Mouse (Mus musculus): ENCODE measurements around the gene Erc2. TPM values are rescaled to one million over a fixed set of nuclear protein-coding genes. Genes with fewer than 3 reads are reported as not detected.

Gene Erc2
- polyA plus RNA-seq, 1 experiment from 2014 or later: 69.7 TPM

- no peak overlapping the region for H3K9ac ChIP-seq (replicated peaks)
- no peak overlapping the region for H3K4me2 ChIP-seq (replicated peaks)
- ATAC-seq (replicated peaks): no peak
- H3K4me1 ChIP-seq: no peaks in the 10 kb centered on the region
- H3K9me3 ChIP-seq: no peaks in the 10 kb centered on the region
- H3K27me3 ChIP-seq: no peaks in the 10 kb centered on the region
- no peak overlapping the region for H3K27ac ChIP-seq (replicated peaks)
- no peak overlapping the region for H3K4me3 ChIP-seq
- 74% methylated on average over 3 of the region's 3 CpGs for WGBS
- no peaks in the 10 kb centered on the region for H3K36me3 ChIP-seq
Observed at GRCm38 (mm10) chr14:28457428-28457827, 835.2 kb downstream of the Erc2 start.

GRCm38 (mm10) chr14:28467956-28468355 is 845.7 kb downstream of the Erc2 start:
- WGBS: 12% methylated on average over 5 of the region's 5 CpGs
- H3K4me3 ChIP-seq: no peak overlapping the region
- H3K4me1 ChIP-seq: peaks cover 7% of the 10 kb centered on the region; the same call in 1 of the 2 replicates
- no peak for ATAC-seq (replicated peaks)
- H3K27ac ChIP-seq (replicated peaks): no peak overlapping the region
- H3K36me3 ChIP-seq: no peaks in the 10 kb centered on the region
- H3K9me3 ChIP-seq: no peaks in the 10 kb centered on the region
- H3K4me2 ChIP-seq (replicated peaks): no peak overlapping the region
- no peak overlapping the region for H3K9ac ChIP-seq (replicated peaks)
- H3K27me3 ChIP-seq: peaks cover 8% of the 10 kb centered on the region; the same call in 1 of the 2 replicates

GRCm38 (mm10) chr14:28469696-28470095 is 847.5 kb downstream of the Erc2 start:
- Histone ChIP-seq H3K4me2 (replicated peaks) (no peak overlapping the region), H3K9ac (replicated peaks) (no peak overlapping the region), H3K4me3 (no peak overlapping the region), H3K27me3 (peaks cover 8% of the 10 kb centered on the region; the same call in 1 of the 2 replicates), H3K27ac (replicated peaks) (no peak overlapping the region), H3K9me3 (no peaks in the 10 kb centered on the region), H3K4me1 (peaks cover 9% of the 10 kb centered on the region; the same call in 1 of the 2 replicates), H3K36me3 (no peaks in the 10 kb centered on the region)
- WGBS: 49% methylated on average over 4 of the region's 4 CpGs
- no peak for ATAC-seq (replicated peaks)

GRCm38 (mm10) chr14:28470212-28470611 is 848.0 kb downstream of the Erc2 start:
- Histone ChIP-seq H3K27me3 (peaks cover 8% of the 10 kb centered on the region; the same call in 1 of the 2 replicates), H3K36me3 (no peaks in the 10 kb centered on the region), H3K9me3 (no peaks in the 10 kb centered on the region), H3K4me2 (replicated peaks) (no peak overlapping the region), H3K9ac (replicated peaks) (no peak overlapping the region), H3K27ac (replicated peaks) (no peak overlapping the region), H3K4me1 (peaks cover 14% of the 10 kb centered on the region; the same call in 1 of the 2 replicates), H3K4me3 (no peak overlapping the region)
- WGBS: 70% methylated on average over 6 of the region's 6 CpGs
- ATAC-seq (replicated peaks): no peak

GRCm38 (mm10) chr14:28475012-28475411 is 852.8 kb downstream of the Erc2 start:
- H3K27ac ChIP-seq (replicated peaks): peak overlapping the region; percentile 42; the same call in 1 of the 2 replicates
- peak; percentile 85 for ATAC-seq (replicated peaks)
- H3K4me3 ChIP-seq: no peak overlapping the region
- peaks cover 5% of the 10 kb centered on the region; the same call in 1 of the 2 replicates for H3K27me3 ChIP-seq
- no peak overlapping the region for H3K4me2 ChIP-seq (replicated peaks)
- no peaks in the 10 kb centered on the region for H3K36me3 ChIP-seq
- H3K4me1 ChIP-seq: peaks cover 13% of the 10 kb centered on the region
- no peak overlapping the region for H3K9ac ChIP-seq (replicated peaks)
- H3K9me3 ChIP-seq: no peaks in the 10 kb centered on the region
- 23% methylated on average over 3 of the region's 3 CpGs for WGBS

- Histone ChIP-seq H3K36me3 (no peaks in the 10 kb centered on the region), H3K9ac (replicated peaks) (no peak overlapping the region), H3K27ac (replicated peaks) (peak overlapping the region; percentile 42), H3K4me3 (no peak overlapping the region), H3K4me1 (peaks cover 13% of the 10 kb centered on the region), H3K4me2 (replicated peaks) (0 out of 2 replicates have a peak overlapping the region, but pooled peaks have one; percentile 19), H3K27me3 (peaks cover 5% of the 10 kb centered on the region; the same call in 1 of the 2 replicates), H3K9me3 (no peaks in the 10 kb centered on the region)
- ATAC-seq (replicated peaks): peak; percentile 80
- WGBS: 29% methylated on average over 7 of the region's 7 CpGs
Observed at GRCm38 (mm10) chr14:28475421-28475820, 853.2 kb downstream of the Erc2 start.

- no peak overlapping the region for H3K27ac ChIP-seq (replicated peaks)
- H3K9me3 ChIP-seq: no peaks in the 10 kb centered on the region
- H3K9ac ChIP-seq (replicated peaks): no peak overlapping the region
- H3K4me1 ChIP-seq: peaks cover 13% of the 10 kb centered on the region
- no peak overlapping the region for H3K4me2 ChIP-seq (replicated peaks)
- WGBS: 28% methylated on average over 3 of the region's 3 CpGs
- H3K36me3 ChIP-seq: no peaks in the 10 kb centered on the region
- peaks cover 2% of the 10 kb centered on the region; the same call in 1 of the 2 replicates for H3K27me3 ChIP-seq
- ATAC-seq (replicated peaks): no peak
- H3K4me3 ChIP-seq: no peak overlapping the region
Observed at GRCm38 (mm10) chr14:28476746-28477145, 854.5 kb downstream of the Erc2 start.

GRCm38 (mm10) chr14:28480866-28481265 is 858.6 kb downstream of the Erc2 start:
- Histone ChIP-seq H3K4me1 (no peaks in the 10 kb centered on the region), H3K9ac (replicated peaks) (no peak overlapping the region), H3K4me2 (replicated peaks) (no peak overlapping the region), H3K36me3 (no peaks in the 10 kb centered on the region), H3K9me3 (no peaks in the 10 kb centered on the region), H3K27me3 (no peaks in the 10 kb centered on the region), H3K27ac (replicated peaks) (no peak overlapping the region), H3K4me3 (no peak overlapping the region)
- 81% methylated on average over 1 of the region's 1 CpGs for WGBS
- ATAC-seq (replicated peaks): no peak

GRCm38 (mm10) chr14:28493806-28494205 is 871.6 kb downstream of the Erc2 start:
- WGBS: 89% methylated on average over 4 of the region's 4 CpGs
- no peak overlapping the region for H3K9ac ChIP-seq (replicated peaks)
- no peak for ATAC-seq (replicated peaks)

GRCm38 (mm10) chr14:28494273-28494672 is 872.0 kb downstream of the Erc2 start:
- H3K9me3 ChIP-seq: no peaks in the 10 kb centered on the region
- H3K36me3 ChIP-seq: no peaks in the 10 kb centered on the region
- no peaks in the 10 kb centered on the region for H3K4me1 ChIP-seq
- H3K27ac ChIP-seq (replicated peaks): no peak overlapping the region
- no peaks in the 10 kb centered on the region for H3K27me3 ChIP-seq
- H3K9ac ChIP-seq (replicated peaks): no peak overlapping the region
- ATAC-seq (replicated peaks): no peak
- 93% methylated on average over 5 of the region's 5 CpGs for WGBS
- no peak overlapping the region for H3K4me3 ChIP-seq
- no peak overlapping the region for H3K4me2 ChIP-seq (replicated peaks)

More at GRCm38 (mm10) chr14:28493806-28494205, 871.6 kb downstream of the Erc2 start:
- Histone ChIP-seq H3K4me3 (no peak overlapping the region), H3K27ac (replicated peaks) (no peak overlapping the region), H3K9me3 (no peaks in the 10 kb centered on the region), H3K4me2 (replicated peaks) (no peak overlapping the region), H3K4me1 (no peaks in the 10 kb centered on the region), H3K27me3 (no peaks in the 10 kb centered on the region), H3K36me3 (no peaks in the 10 kb centered on the region)

- Histone ChIP-seq H3K36me3 (no peaks in the 10 kb centered on the region), H3K27me3 (peaks cover 13% of the 10 kb centered on the region), H3K4me3 (no peak overlapping the region), H3K4me1 (peaks cover 23% of the 10 kb centered on the region), H3K4me2 (replicated peaks) (no peak overlapping the region), H3K9ac (replicated peaks) (no peak overlapping the region), H3K9me3 (no peaks in the 10 kb centered on the region), H3K27ac (replicated peaks) (no peak overlapping the region)
- 76% methylated on average over 12 of the region's 12 CpGs for WGBS
- ATAC-seq (replicated peaks): no peak
Observed at GRCm38 (mm10) chr14:28501216-28501878, 879.1 kb downstream of the Erc2 start.

GRCm38 (mm10) chr14:28503276-28503675 is 881.0 kb downstream of the Erc2 start:
- H3K4me1 ChIP-seq: peaks cover 36% of the 10 kb centered on the region
- no peak overlapping the region for H3K4me3 ChIP-seq
- no peaks in the 10 kb centered on the region for H3K36me3 ChIP-seq
- 87% methylated on average over 2 of the region's 2 CpGs for WGBS
- H3K4me2 ChIP-seq (replicated peaks): no peak overlapping the region
- H3K27me3 ChIP-seq: peaks cover 31% of the 10 kb centered on the region
- no peak overlapping the region for H3K9ac ChIP-seq (replicated peaks)
- H3K9me3 ChIP-seq: no peaks in the 10 kb centered on the region
- no peak overlapping the region for H3K27ac ChIP-seq (replicated peaks)
- no peak for ATAC-seq (replicated peaks)

Data from forebrain, embryonic 15.5 days (tissue).